Mouse (Mus musculus): ENCODE measurements around the gene Gps1. TPM values are rescaled to one million over a fixed set of nuclear protein-coding genes. Genes with fewer than 3 reads are reported as not detected.

The Gps1 gene
- polyA plus RNA-seq, 2 experiments: 65.2 to 76.5 TPM

DNA sequence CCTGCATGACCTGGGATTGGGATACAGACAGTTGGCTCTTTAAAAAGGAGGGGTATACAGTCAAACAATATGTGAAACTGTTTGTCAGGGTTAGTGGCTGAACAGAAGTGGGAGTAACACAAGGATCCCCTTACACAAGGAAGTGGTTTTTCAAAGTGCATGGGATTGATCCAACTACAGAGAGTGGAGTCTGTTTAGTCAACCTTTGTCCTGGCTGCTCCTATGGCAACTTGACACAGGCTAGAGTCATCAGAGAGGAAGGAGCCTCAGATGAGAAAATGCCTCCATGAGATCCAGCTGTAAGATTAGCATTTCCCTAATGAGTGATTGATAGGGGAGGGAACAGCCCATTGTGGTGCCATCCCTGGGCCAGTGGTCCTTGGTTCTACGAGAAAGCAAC lies 15.9 kb upstream of the Gps1 start:
- H3K9me3 ChIP-seq (ENCODE audit: control insufficient read depth, low read length): no peaks in the 10 kb centered on the region
- H3K4me3 ChIP-seq (ENCODE audit: insufficient read depth in 1 of 2, low read depth in 2 of 2, low read length in 2 of 2): no peak overlapping the region
- ATAC-seq (ENCODE audit: insufficient read depth) (no peak), DNase-seq (ENCODE audit: low read depth in 3 of 3, low spot score in 3 of 3) (no peak)
- no peaks in the 10 kb centered on the region for H3K36me3 ChIP-seq (replicated peaks; ENCODE audit: control insufficient read depth, insufficient read depth, low read depth)
- no peak overlapping the region for H3K9ac ChIP-seq (replicated peaks)
- H3K4me2 ChIP-seq (ENCODE audit: low read depth): no peak overlapping the region
- no peak overlapping the region for H3K27ac ChIP-seq
- peaks cover 0 to 3% of the 10 kb centered on the region in 2 experiments; a peak in 2 of 4 replicates for H3K4me1 ChIP-seq (replicated peaks; ENCODE audit: control insufficient read depth in 2 of 2, insufficient read depth in 2 of 2, low read length in 1 of 2)
- no peaks in the 10 kb centered on the region for H3K27me3 ChIP-seq (ENCODE audit: control insufficient read depth, insufficient read depth, low read length)
- 71% methylated on average over 1 of the region's 1 CpGs for WGBS (ENCODE audit: insufficient replicate concordance)
- no peak for TF ChIP-seq CTCF (IDR thresholded peaks at IDR 0.05; ENCODE audit: low read depth)

DNA sequence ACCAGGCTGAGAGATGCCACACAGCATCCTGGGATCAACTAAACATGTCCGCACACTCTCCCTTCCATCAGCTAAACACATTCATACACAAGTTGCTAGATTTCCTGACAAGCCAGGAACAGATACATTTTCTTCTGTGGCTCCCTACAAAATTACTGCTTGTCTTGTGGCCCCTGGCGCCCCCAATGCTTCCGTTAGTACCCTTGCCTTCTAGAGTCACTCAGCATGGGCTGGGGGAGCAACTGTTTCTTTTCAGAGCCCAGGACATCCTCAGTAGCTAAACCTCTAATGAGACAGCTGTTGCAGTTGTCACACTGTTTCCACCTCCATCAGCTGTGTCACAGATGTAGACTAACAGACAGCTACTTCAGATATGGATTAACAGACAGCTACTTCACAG lies 11.3 kb upstream of the Gps1 start:
- TF ChIP-seq CTCF (IDR thresholded peaks at IDR 0.05; ENCODE audit: low read depth) (no peak), EP300 (IDR thresholded peaks at IDR 0.05; ENCODE audit: low read depth) (no peak)
- H3K9ac ChIP-seq (replicated peaks): no peak overlapping the region
- whole genome bisulfite sequencing (ENCODE audit: insufficient replicate concordance): 69% methylated on average over 3 of the region's 3 CpGs
- no peak overlapping the region for H3K27ac ChIP-seq
- H3K4me2 ChIP-seq (ENCODE audit: low read depth): no peak overlapping the region
- ATAC-seq (ENCODE audit: insufficient read depth) (no peak), DNase-seq (ENCODE audit: low read depth in 3 of 3, low spot score in 3 of 3) (no peak)
- H3K36me3 ChIP-seq (replicated peaks; ENCODE audit: control insufficient read depth, insufficient read depth, low read depth): no peaks in the 10 kb centered on the region
- no peaks in the 10 kb centered on the region for H3K27me3 ChIP-seq (ENCODE audit: control insufficient read depth, insufficient read depth, low read length)
- H3K4me1 ChIP-seq (replicated peaks; ENCODE audit: control insufficient read depth in 2 of 2, insufficient read depth in 2 of 2, low read length in 1 of 2): peaks cover 0 to 3% of the 10 kb centered on the region in 2 experiments; a peak in 2 of 4 replicates
- no peaks in the 10 kb centered on the region for H3K9me3 ChIP-seq (ENCODE audit: control insufficient read depth, low read length)
- no peak overlapping the region for H3K4me3 ChIP-seq (ENCODE audit: insufficient read depth in 1 of 2, low read depth in 2 of 2, low read length in 2 of 2)

DNA sequence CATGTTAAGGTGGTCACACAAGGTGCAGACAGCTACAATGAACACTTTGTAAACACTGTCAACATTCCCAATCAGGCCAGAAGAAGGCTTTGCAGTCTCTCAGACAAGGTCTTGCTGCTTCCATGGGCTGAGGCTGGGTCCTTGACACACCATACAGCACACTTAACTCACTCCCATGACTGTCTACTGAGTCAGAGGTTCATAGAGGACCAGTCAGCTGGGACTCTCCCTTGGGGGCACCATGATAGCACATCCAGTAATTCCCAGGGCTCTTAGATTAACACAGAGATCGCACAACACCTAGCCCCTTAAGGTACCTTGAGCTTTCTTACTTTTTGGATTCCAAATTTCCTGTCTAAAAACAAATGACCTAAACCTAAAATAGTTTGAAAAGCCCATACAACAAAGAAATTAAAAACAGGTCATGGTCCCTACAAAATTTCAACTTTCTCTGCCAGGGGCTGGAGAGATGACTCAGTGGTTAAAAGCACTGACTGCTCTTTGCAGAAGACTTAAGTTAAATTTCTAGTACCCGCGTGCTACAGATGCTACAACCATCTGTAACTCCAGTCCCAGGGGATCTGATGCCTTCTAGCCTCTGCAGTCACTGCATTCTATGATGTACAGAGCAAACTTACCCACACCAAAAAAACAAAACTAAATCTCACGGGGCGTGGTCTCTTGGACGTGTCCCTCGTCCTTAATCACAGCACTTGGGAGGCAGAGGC lies 10.4 kb upstream of the Gps1 start:
- TF ChIP-seq CTCF (IDR thresholded peaks at IDR 0.05; ENCODE audit: low read depth): no peak
- TF ChIP-seq EP300 (IDR thresholded peaks at IDR 0.05; ENCODE audit: low read depth): no peak
- H3K27ac ChIP-seq: no peak overlapping the region
- peaks cover 0 to under 1% of the 10 kb centered on the region in 2 experiments; a peak in 2 of 4 replicates for H3K4me1 ChIP-seq (replicated peaks; ENCODE audit: control insufficient read depth in 2 of 2, insufficient read depth in 2 of 2, low read length in 1 of 2)
- H3K4me2 ChIP-seq (ENCODE audit: low read depth): no peak overlapping the region
- H3K27me3 ChIP-seq (ENCODE audit: control insufficient read depth, insufficient read depth, low read length): no peaks in the 10 kb centered on the region
- ATAC-seq (ENCODE audit: insufficient read depth) (no peak), DNase-seq (ENCODE audit: low read depth in 3 of 3, low spot score in 3 of 3) (no peak)
- 68% methylated on average over 7 of the region's 7 CpGs for WGBS (ENCODE audit: insufficient replicate concordance)
- H3K9ac ChIP-seq (replicated peaks): no peak overlapping the region
- H3K36me3 ChIP-seq (replicated peaks; ENCODE audit: control insufficient read depth, insufficient read depth, low read depth): no peaks in the 10 kb centered on the region
- H3K9me3 ChIP-seq (ENCODE audit: control insufficient read depth, low read length): no peaks in the 10 kb centered on the region
- H3K4me3 ChIP-seq (ENCODE audit: insufficient read depth in 1 of 2, low read depth in 2 of 2, low read length in 2 of 2): no peak overlapping the region

DNA sequence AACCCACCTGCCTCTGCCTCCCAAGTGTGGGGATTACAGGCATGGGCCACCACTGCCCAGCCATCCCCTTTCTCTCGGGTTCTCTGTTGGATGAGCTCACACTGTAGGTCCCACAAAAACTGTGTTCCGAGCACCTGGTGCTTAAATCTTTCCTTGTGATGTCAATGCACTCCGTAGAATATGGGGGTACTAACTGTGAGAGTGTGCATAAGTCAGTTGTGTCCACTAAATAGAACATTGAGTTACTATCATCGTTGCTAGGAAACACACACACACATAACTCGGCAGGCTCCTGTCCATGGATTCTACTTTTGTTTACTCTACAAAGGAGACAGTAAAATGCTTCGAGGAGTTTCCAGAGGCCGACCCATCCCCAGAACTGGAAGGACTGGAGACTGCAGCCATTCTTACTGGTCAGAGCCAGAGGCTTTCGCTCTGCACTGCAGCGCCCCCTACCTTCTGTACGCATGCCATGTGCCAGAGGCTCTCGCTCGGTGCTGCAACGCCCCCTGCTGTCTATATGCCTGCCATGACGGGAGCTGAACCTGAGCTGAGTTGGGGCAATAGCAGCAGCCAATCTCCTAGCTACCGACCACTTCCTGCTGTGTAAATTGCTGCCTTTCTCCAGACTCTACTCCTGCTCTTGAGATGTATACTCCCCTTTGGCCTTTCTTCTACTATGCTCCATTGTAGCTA lies 8.2 kb upstream of the Gps1 start:
- H3K9me3 ChIP-seq (ENCODE audit: control insufficient read depth, low read length): no peaks in the 10 kb centered on the region
- H3K27ac ChIP-seq: no peak overlapping the region
- H3K4me1 ChIP-seq (replicated peaks; ENCODE audit: control insufficient read depth in 2 of 2, insufficient read depth in 2 of 2, low read length in 1 of 2): no peaks in the 10 kb centered on the region
- H3K4me3 ChIP-seq (ENCODE audit: insufficient read depth in 1 of 2, low read depth in 2 of 2, low read length in 2 of 2): no peak overlapping the region
- H3K36me3 ChIP-seq (replicated peaks; ENCODE audit: control insufficient read depth, insufficient read depth, low read depth): no peaks in the 10 kb centered on the region
- ATAC-seq (ENCODE audit: insufficient read depth): peak; percentile 73
- DNase-seq (ENCODE audit: low read depth in 3 of 3, low spot score in 3 of 3): peak; percentile 71 to 79 (median 76)
- WGBS (ENCODE audit: insufficient replicate concordance): 20% methylated on average over 15 of the region's 15 CpGs
- peak; percentile 100 for TF ChIP-seq CTCF (IDR thresholded peaks at IDR 0.05; ENCODE audit: low read depth)
- no peak for TF ChIP-seq EP300 (IDR thresholded peaks at IDR 0.05; ENCODE audit: low read depth)
- H3K27me3 ChIP-seq (ENCODE audit: control insufficient read depth, insufficient read depth, low read length): no peaks in the 10 kb centered on the region
- H3K4me2 ChIP-seq (ENCODE audit: low read depth): no peak overlapping the region
- H3K9ac ChIP-seq (replicated peaks): no peak overlapping the region

DNA sequence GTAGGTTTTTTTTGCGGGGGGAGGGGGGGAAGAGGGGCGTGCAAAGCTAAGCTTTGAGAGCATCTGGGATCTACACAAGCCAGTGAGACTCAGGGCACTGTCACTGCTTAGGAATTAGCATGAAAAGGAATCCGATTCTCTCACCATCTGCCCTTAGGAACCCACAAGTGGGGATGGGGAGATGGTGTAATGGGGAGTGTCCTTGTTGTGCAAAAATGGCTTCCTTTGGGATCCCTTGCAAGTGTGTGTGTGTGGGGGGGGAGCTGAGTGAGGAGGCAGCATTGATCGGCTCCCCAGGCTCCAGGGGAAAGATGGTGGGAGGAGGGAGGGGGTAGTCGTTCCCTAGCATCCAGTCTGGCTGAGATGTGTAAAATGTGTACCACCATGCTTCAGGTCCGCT lies 6.9 kb upstream of the Gps1 start:
- H3K9ac ChIP-seq (replicated peaks): no peak overlapping the region
- no peak for ATAC-seq (ENCODE audit: insufficient read depth)

More for the DNA sequence above, 6.9 kb upstream of the Gps1 start:
- H3K4me2 ChIP-seq (ENCODE audit: low read depth): no peak overlapping the region
- 38% methylated on average over 6 of the region's 6 CpGs for WGBS (ENCODE audit: insufficient replicate concordance)
- DNase-seq (ENCODE audit: low read depth in 3 of 3, low spot score in 3 of 3): no peak
- no peaks in the 10 kb centered on the region for H3K9me3 ChIP-seq (ENCODE audit: control insufficient read depth, low read length)
- no peak overlapping the region for H3K27ac ChIP-seq
- no peaks in the 10 kb centered on the region for H3K4me1 ChIP-seq (replicated peaks; ENCODE audit: control insufficient read depth in 2 of 2, insufficient read depth in 2 of 2, low read length in 1 of 2)
- TF ChIP-seq EP300 (IDR thresholded peaks at IDR 0.05; ENCODE audit: low read depth) (no peak), CTCF (IDR thresholded peaks at IDR 0.05; ENCODE audit: low read depth) (no peak)
- no peaks in the 10 kb centered on the region for H3K27me3 ChIP-seq (ENCODE audit: control insufficient read depth, insufficient read depth, low read length)
- H3K4me3 ChIP-seq (ENCODE audit: insufficient read depth in 1 of 2, low read depth in 2 of 2, low read length in 2 of 2): no peak overlapping the region
- no peaks in the 10 kb centered on the region for H3K36me3 ChIP-seq (replicated peaks; ENCODE audit: control insufficient read depth, insufficient read depth, low read depth)

All from liver, embryonic 14.5 days (tissue).